Mouse (Mus musculus) thymus, postnatal 0 days (tissue): ENCODE measurements around the gene Prkn. TPM values are rescaled to one million over a fixed set of nuclear protein-coding genes. Genes with fewer than 3 reads are reported as not detected.

ENCODE experiments used
- DNase-seq: peaks from one replicate; pipeline ENCODE4 v3.0.0-alpha.2; 2015; ENCODE audit warnings: low spot score
- polyA plus RNA-seq: library from polyadenylated mRNA; unstranded; fragments of >200 nt; fragmentation: Nextera tagmentation; extraction: Ambion mirVana; gene quantifications from 2 replicates; pipeline ENCODE4 v1.2.1, GENCODE M21; 2015

Gene Prkn
- polyA plus RNA-seq, 1 experiment from 2014 or later = 2.1 TPM

GRCm38 (mm10) chr17:12037065-12037464 lies 1196.9 kb downstream of the Prkn start:
- no peak for DNase-seq

GRCm38 (mm10) chr17:12037574-12037973 lies 1197.4 kb downstream of the Prkn start:
- no peak for DNase-seq

- no peak for DNase-seq
These were observed 1198.3 kb downstream of the Prkn start for GRCm38 (mm10) chr17:12038499-12038898.

GRCm38 (mm10) chr17:12039188-12039587 lies 1199.0 kb downstream of the Prkn start:
- peak; percentile 66 for DNase-seq

DNA sequence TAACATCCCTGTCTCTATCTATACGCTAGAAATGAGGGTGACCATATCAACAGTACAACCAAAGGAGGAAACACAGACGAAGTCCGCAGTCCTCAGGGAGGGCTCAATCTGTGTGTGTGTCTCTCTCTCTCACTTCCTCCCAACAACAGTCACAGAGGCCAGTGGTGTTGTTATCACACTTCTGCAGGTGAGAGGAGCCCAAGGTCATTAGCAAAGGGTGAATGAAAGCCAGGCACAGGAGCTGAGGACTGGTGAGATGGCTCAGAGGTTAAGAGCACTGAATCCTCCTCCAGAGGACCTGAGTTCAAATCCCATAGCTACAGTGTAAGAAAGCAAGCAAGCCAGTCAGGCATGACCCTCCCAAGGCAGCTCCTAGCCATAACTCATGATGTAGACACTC lies 1199.7 kb downstream of the Prkn start:
- DNase-seq = no peak

GRCm38 (mm10) chr17:12040546-12040945 lies 1200.4 kb downstream of the Prkn start:
- no peak for DNase-seq

GRCm38 (mm10) chr17:12041091-12041655 lies 1201.0 kb downstream of the Prkn start:
- DNase-seq = no peak

DNA sequence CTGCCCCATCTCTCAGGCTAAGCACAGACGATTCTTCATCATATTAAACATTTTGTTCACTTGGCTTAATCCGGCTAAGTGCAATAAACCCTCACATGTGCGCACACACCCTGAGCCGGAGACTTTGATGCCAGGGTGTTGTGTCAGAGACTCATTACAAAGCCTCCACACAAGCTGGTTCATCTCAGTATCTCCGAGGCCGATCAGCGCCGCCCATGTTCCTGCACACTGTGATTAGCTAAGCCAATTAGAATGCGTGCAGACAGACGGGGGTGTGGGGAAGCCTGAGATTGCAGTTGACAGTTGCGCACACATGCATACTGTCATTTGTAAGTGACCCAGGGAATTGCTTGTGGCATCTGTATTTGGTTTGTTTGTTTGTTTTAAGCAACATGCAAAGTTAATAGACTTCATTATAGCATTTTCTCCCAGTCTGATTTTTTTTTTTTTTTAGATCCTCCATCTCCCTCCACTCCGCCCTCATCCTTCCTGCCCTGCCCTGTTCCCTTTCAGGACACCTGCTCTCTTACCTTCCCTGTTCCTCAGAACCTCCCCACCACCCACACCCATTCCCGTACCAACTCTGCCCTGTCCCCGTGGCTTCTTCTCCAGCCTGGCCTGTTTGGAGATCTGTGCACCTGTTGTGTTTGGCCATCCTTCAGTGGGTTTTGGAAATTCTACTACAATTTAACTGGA lies 1202.5 kb downstream of the Prkn start:
- no peak for DNase-seq

GRCm38 (mm10) chr17:12044222-12044621 lies 1204.0 kb downstream of the Prkn start:
- no peak for DNase-seq

DNA sequence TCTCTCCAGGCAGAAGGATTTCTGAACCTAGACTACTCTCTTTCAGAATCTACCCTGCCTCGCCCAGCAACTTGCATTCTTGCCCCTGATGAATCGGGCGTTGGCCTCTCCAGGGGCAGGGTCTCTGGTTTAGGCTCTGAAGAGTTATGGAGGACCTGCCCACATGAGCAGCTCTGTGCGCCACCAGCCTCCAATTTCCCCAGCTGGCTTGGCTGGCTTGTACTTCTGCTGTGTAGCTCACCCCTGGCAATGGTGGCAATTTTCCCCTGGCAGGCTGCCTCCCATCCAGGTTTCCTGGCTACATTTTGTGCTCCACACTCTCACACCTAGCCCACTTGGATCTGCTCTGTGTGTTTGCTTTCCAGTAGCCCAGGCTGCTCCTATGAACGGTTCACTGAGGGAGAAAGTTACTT lies 1205.7 kb downstream of the Prkn start:
- no peak for DNase-seq

DNA sequence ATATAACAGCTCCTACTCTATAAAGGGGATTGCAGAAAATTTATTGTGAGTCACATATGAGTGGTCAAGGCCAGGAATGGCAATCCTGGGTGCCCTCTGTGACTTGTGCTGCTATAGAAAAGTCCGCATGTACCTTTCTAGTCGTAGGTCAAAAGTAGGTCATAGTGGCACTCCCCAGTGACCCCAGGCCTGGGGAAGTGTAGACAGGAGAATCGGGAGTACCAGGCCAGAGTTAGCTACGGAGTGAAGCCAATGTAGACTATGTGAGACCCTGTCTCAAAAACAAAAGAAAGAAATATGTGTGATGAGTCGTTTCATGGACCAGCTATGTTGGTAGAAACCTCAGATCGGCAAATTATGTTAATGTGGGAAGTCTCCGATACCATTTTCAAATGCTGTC lies 1206.8 kb downstream of the Prkn start:
- no peak for DNase-seq

GRCm38 (mm10) chr17:12047523-12047922 lies 1207.3 kb downstream of the Prkn start:
- no peak for DNase-seq

DNA sequence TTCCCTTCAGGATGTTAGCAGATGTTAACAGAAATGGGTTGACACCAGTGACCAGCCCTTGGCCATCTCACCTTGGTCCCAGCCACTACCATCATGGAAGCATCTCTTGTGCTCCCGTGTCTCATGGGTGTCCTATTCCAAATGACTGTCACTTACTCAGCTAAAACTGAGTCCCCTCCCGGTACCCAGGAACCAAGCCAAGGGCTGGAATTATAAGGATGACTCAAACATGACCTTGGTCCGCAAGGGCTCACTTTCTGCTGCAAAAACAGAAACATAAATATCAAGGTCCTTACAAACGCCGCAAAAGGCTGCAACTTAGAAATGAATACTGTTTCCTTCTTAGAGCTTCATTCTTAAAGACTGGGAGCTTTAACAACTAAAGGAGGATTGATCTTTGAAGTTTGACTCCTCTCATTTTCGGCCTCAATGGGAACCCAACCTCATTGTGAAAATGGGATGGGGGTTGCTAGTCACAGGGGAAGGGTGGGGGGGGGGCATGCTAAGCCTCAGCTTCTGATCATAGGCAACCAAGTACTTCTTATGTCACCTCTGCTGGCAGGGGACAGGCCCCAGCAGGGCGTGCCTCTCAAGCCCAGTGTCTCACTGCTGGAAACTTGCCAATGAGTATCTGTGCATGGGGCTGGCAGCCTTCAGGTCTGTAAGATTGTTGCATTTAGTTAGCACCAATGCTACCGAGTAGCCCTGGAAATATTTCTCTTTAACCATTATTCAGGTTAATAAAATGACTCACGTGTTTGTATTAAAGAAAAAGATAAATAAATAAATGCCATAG lies 1208.7 kb downstream of the Prkn start:
- no peak for DNase-seq

GRCm38 (mm10) chr17:12050261-12050660 lies 1210.1 kb downstream of the Prkn start:
- DNase-seq = no peak

DNA sequence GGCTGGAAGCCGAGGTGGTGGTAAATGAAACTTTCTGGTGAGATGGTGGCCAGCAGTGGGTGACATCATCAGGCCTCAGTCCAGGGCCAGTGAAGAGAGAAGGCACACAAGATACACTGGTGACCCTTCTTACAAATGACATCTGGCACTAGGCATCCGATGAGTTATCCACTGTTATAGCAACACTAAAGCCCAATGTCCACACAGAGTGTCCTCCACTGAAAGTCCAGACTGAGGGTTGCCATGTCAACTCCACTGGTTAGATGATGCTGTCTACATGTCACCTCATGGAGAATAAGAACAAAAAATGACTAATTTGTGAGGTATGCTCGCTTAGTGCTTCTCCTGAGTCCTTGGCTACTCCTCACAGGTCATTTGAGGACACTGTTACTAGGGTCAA lies 1210.8 kb downstream of the Prkn start:
- DNase-seq = no peak

DNA sequence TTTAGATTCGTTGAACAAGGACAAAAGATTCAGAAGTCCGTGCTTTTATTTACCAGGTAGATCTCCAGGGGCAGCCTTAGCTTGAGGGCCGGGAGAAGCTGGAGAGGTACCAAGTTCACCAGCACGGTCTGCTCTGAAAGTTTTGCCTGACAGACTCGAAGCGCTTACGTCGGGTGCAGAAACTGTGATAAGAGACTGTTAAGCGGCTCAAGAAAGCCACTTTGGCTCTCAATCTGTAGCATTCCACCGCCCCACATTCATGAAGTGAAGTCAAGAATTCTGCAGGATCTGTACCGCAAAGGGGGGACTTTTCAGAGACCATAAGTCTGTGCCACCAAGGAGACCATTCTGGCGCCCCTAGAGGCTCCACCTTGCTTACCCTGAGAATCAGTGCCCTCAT lies 1212.5 kb downstream of the Prkn start:
- no peak for DNase-seq

DNA sequence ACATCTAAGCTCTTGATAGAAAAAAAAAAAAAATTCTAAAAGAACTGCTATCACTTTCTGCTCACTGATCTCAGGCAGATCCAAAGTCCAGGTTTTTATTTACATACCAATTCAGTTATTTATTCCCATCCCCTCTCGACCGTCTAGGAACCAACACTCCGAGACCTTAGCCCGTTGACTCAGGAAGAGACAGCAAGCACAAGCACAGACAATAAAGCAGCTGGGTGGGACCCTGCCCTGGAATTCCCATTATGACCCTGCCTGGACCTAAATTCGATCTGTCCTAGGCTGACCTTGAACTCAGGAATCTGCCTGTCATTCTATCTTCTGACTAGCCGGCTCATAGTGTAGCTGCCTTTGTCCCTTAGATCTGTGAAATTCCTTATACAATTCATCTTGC lies 1218.9 kb downstream of the Prkn start:
- DNase-seq = no peak

GRCm38 (mm10) chr17:12061381-12061780 lies 1221.2 kb downstream of the Prkn start:
- no peak for DNase-seq

DNA sequence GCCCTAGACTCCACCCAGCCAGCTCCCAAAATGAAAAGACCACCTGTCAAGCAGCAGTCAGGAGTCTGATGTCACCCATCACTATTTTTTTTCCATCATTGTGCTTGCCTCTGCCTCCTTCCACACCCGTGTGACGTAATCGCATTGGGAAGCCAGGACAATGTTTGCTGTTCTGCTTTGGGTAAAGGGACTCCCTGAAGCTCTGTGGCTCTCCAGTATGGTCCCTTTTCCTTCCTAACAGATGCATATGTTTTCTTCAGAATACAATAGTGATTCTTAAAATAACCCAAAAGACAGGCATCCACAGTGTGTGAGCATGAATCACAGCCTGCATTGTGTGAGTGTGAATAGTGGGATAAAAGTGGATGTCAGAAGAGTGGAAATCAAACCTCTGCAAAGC lies 1222.7 kb downstream of the Prkn start:
- no peak for DNase-seq

GRCm38 (mm10) chr17:12063533-12063932 lies 1223.3 kb downstream of the Prkn start:
- DNase-seq = no peak

DNA sequence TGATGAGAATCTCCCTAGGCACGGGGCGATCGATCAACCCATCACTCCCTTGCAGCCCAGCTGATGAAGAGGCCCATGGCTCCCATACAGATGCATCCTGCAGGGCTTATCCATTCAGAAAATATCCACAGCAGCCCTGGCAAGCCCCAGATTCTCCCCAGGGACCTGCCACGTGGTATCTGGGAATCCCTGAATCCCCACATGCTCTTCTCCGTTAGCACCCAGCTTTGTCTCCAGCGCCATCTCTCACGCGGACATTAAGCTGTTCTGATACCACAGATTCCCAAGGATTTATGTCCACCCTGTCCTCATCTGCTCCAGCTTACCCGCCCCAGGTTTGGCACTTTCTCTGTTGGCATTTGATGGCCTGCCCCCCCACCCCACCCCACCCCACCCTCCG lies 1225.9 kb downstream of the Prkn start:
- no peak for DNase-seq

DNA sequence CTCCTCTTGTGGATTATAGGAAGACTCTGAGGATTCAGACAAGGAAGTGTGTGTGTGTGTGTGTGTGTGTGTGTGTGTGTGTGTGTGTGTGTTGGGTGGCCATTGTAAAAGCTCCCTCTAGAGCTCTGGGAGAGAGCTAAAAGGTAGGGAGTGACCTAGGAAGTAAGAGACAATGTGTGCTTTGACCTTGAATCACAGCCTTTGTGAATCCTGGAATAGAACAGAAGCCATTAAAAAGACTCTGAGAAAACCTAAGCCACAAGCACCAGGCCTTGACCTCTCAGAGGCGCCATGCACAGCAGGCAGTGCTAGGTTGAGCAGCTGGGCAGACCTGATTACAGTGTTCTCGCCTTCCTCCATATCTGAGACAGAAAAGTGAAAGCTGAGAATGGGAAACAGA lies 1236.6 kb downstream of the Prkn start:
- no peak for DNase-seq
